Mouse (Mus musculus) frontal cortex, postnatal 36 days (tissue): ENCODE measurements around the gene Trim34a.
"Not testable (repeated sequence)": the region's sequence is repeated elsewhere in the genome, so short reads cannot be mapped to it uniquely, and the experiment has no call there.

Experiments
- DNase-seq, 2 experiments: peaks; one replicate each; pipeline ENCODE4 v3.0.0; 2022; ENCODE audit warnings: low spot score in 2 of 2

Gene Trim34a

DNA sequence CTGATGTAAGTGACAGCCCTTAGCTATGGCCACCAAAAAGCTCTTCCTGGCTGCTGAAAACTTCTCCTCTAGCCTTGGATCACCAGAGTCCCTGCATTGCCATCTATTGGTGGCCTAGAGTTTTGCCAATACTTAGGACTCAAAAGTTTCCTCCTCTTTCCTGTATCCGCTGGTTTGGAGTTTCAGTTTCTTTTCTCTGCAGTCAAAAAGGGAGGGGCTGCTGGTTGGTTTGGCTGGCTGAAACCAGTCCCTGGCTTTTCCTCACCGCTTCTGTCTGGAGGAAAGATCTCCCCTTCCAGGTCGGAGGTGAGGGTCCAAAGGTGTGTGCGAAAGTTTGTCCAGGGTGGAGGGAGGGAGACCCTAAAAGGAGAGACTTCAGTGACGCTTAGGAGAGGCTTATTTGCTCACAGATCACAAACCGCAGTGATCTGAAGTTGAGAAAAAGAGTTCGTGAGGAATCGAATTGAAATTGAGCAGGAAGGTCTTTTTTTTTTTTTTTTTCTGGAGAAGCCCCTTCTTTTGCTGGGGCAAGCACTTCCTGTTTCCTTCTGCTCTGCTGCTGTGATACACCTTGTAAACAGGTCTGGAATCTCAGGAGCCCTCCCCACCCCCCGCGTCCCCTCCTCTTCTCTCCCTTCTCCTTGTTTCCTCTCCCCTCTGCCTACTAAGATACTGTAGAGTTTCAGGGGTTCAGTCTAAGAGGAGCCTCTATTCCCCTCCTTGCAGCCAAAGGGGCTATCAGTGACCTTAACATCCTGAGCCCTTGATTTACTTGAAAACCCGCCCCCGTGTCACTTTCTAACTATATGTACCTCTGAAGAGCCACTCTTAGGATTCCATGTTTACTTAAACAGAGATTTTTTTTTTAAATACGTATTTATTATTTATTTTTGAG lies at the start of gene Trim34a:
Gene Trim34a, plus strand, starts transcription at position 171 of the 895 bp plus-strand sequence.
- DNase-seq: peak in 1 of 2 experiments; percentile 2

GRCm38 (mm10) chr7:104195885-104196284 lies 48.4 kb upstream of the Trim34a start, which contains the start of gene Olfr649:
TSS of gene Olfr649 (minus strand) at chr7:104195985.
- no peak for DNase-seq

DNA sequence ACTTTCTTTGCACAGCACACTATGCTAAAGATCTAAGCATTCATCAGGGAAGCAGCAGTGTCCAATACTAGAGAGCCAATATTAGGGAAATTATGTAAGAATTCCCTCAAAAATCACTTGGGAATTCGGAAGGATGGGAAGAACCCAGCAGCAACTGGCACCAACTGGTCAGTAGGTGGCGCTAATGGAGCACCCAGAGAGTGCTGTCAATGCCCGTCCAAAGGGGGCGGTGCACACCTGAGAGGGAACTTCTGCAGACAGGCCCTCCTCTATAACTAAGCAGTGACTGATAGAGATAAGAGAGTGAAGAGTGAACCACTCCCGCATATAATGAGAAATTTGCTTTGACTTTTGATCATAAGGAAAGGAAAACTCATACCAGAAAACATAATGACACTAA lies 44.4 kb upstream of the Trim34a start:
- peak; percentile 24 to 38 for DNase-seq

DNA sequence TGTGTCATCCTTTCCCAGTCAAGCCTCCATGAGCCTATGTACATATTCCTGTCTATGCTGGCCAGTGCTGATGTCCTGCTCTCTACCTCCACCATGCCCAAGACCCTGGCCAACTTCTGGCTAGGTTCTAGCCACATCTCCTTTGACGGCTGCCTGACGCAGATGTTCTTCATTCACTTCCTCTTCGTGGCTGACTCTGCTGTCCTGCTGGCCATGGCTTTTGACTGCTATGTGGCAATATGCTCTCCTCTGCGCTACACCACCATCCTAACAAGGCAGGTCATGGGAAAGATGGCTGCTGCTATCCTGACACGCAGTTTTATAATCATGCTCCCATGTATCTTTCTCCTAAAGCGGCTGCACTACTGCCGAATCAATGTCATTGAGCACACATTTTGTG lies 38.1 kb upstream of the Trim34a start:
- DNase-seq: no peak

GRCm38 (mm10) chr7:104216011-104216535 lies 28.2 kb upstream of the Trim34a start:
- DNase-seq: no peak

DNA sequence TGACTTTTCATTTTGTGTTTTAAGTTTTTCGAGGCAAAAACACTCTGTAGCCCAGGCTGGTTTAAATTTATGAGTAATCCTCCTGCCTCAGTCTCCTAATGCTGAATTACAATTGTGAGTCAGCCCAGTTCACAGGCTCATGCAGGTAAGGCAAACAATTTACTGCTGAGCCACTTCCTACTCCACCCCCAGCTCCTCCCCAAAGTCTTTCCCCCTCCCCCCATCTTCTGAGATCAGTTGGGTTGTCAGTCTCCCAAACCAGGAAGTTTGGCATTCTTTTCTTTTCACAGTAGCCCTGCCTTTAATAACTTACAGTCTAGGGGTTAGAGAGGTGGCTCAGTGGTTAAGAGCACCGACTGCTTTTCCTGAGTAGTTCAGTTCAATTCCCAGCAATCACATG lies 26.4 kb upstream of the Trim34a start:
- DNase-seq: no peak

GRCm38 (mm10) chr7:104218701-104219569 lies 25.3 kb upstream of the Trim34a start, which contains the start of gene Trim6:
TSS of gene Trim6 (plus strand) at chr7:104218793.
- peak in 1 of 2 experiments; percentile 3 for DNase-seq

DNA sequence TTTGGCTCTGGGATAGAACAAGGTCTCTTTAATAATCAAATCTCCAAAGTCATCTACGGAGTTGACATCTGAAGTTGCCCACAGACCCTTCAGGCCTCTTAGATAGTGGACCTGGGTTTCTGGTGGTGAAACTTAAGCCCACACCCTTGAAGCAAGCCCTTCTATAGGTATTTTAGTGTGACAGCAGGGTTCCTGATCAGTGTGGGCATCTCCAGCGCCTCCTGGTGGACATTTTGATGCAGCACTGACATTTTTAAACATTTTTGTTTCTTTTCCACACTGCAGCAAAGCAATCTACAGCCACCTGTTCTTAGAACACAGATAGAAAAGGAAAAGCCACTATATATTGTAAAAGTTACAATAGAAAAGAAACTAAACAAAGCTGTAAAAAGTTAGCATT lies 13.1 kb upstream of the Trim34a start:
- no peak for DNase-seq

DNA sequence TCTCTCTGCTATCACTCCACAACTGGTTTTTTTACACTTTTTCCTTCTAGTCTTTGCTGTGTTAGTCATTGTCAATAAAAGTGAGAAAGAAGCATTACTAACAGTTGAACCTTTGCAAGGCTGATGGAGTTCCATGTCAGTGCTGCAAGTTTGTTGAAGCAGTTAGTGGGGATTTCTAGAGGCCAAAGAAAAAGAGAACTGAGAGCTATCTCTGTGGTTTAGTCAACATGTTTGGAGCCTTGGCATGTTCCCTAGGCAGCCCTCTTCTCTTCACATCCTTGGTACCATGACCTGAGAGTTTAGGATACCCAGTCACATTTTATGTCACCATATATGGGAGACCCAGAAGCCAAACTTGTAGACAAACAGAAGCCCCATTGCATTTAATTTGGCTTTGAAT lies 3.4 kb upstream of the Trim34a start:
- DNase-seq: no peak

DNA sequence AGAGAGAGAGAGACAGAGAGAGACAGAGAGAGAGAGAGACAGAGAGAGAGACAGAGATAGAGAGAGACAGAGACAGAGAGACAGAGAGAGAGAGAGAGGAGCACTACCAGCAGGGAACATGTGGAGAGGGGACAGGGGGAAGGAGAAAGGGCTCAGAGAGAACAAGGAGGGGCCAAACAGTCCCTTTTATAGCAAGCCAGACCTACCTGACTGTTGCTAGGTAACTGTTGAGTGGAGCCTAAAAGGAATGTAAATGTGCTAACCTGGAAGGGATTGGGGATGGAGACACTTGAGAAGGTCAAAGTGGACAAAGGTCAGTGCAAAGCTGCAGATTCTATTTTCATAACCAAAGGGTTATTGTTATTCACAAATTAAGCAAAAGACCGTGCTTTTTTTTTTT lies 641 bp upstream of the Trim34a start:
- DNase-seq: no peak

DNA sequence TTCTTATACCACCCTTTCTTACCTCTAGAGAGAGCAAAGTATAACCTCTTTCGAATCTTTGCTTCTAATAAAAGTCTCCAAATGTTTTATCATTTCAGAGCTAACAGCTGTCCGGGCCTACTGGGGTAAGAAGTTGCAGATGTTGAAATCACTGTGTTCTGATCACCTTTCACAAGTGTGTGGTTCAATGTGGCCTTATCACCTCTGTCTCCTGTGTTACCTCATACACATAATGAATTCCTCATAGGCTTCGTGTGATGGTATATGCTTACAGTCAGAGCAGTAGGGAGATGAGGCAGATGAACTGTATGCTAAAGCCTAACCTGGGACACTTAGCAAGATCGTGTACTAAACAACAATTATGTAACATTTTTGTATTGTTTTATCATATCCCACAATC lies 16.1 kb downstream of the Trim34a start:
- not testable (repeated sequence) for DNase-seq

DNA sequence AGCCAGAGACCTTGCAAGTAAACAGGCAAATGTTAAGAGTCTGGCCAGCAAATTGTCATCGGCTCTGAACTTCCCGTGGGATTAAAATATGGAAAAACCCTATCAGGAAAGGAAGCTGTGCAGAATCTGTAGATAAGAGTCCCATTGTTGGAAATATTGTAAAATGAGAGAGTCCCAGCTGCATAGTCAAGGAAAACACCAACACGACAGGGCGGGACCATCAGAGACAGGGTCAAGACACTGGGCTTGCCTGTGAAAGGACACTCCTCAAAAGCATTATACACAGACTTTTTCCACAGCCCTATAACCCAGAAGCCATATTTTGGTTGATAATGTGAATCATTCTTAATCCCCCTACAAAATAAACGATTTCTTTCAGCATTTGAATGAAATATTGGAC lies 21.1 kb downstream of the Trim34a start:
- DNase-seq: not testable (repeated sequence)

GRCm38 (mm10) chr7:104279361-104279760 lies 35.1 kb downstream of the Trim34a start:
- DNase-seq: not testable (repeated sequence)

GRCm38 (mm10) chr7:104287576-104288443 lies 43.6 kb downstream of the Trim34a start, which contains the start of gene Trim5:
TSS of gene Trim5 (minus strand) at chr7:104288094.
- DNase-seq: not testable (repeated sequence)

DNA sequence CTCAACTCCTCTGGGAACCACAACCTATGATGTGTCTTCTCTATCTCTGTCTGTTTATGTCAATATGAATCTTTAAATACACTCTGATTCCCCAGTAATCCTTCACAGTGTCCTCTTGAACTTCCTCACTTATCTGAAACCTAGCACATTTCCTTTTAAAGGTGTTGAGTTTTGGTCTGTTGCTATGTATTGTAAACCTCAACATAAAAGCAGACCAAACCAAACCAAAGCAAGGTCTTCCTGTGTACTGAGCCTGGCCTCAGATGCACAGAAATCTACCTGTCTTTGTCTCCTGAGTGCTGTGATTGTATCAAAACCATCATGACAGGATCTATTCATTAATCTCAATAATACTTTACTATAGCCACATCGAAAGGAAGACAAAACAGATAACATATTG lies 46.4 kb downstream of the Trim34a start:
- DNase-seq: no peak

DNA sequence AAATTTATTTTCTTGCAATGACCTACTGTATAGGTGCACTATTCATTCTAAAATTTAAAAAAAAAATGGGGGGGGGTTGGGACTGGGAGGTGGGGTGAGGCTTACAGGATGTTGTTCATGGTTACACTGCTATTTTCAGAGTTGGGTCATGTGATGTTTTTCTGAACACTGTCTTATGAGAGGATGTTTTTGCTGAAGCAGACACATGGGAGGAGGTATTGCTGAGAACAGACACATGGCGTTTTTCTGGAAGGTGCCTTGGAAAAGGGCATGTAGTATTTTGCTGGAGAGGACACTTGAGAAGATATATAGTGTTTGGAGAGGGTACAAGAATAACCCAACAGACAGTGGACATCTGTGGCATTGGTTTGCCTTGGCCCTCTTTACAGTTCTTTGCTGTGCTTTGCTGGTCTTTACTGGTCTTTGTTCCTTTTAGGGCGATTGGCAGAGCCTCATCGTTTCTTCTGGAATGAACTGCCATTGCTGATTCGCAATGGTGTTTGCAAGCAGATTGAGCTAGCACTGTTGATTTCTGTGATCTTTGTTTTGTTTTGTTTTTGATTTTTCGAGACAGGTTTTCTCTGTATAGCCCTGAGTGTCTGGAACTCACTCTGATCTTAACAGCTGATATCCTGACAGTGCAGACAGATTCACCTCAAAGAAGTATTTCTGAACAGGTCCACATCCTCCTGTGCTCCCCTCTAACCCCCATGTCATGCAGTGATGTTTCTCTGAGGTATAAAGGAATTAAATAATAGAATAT lies 47.6 kb downstream of the Trim34a start:
- no peak for DNase-seq
